Mouse (Mus musculus) cortical plate, adult 2 months (tissue): ENCODE data around the gene Arfgef2. TPM values are rescaled to one million over a fixed set of nuclear protein-coding genes. Genes with fewer than 3 reads are reported as not detected.

Experiments used
- H3K27ac ChIP-seq: fragments of 200-500 bp; 2 replicates; pipeline ENCODE4 v1.5.1; 2012; ENCODE audit warnings: low read length, control low read depth, inconsistent platforms; ENCODE audit not compliant: insufficient read depth
- H3K4me1 ChIP-seq: fragments of 200-500 bp; 2 replicates; pipeline ENCODE4 v1.6.1; 2011; ENCODE audit warnings: low read length; ENCODE audit not compliant: control insufficient read depth, insufficient read depth
- H3K4me3 ChIP-seq: fragments of 200-500 bp; 2 replicates; pipeline ENCODE4 v1.5.1; 2011; ENCODE audit warnings: mild to moderate bottlenecking, low read length, control low read depth; ENCODE audit not compliant: insufficient read depth
- CTCF ChIP-seq: fragments of 200-500 bp; IDR thresholded peaks from 2 replicates; pipeline ENCODE4 v1.5.1; 2011; ENCODE audit warnings: mild to moderate bottlenecking, control low read depth, low read length; ENCODE audit not compliant: insufficient read depth; ENCODE audit errors: extremely low read depth
- POLR2A ChIP-seq: fragments of 200-500 bp; IDR thresholded peaks from 2 replicates; pipeline ENCODE4 v1.6.1; 2011; ENCODE audit warnings: mild to moderate bottlenecking, low read length, control low read depth; ENCODE audit not compliant: insufficient read depth; ENCODE audit errors: extremely low read depth
- polyA plus RNA-seq: library from polyadenylated mRNA; depleted of rRNA; stranded (reverse); fragments of >200 nt; gene quantifications from 2 replicates; pipeline ENCODE4 v1.2.3, GENCODE M21; 2012; rRNA removed

Arfgef2 gene
- polyA plus RNA-seq, 1 experiment: 22.9 TPM

DNA sequence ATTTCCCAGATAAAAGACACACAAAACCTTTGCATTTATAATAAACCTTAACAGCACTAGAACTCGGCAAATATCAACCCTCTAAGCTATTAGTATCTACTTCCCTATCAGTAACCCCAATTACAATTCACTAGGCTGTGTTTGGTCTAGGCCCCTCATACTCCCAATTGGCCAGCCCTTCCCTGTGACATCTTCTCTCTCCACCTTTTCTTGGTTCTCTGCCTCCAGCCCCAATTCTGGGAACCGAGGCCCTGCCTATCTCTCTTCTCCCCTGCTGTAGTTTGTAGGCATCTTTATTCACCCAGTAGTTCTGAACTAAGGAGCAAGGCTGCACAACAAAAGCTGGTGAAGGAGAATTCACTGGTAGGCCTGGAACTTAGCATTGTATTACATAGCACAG, 118.6 kb downstream of the Arfgef2 start:
- no peak overlapping the region for H3K4me3 ChIP-seq
- H3K27ac ChIP-seq: no peak overlapping the region
- H3K4me1 ChIP-seq: no peaks in the 10 kb centered on the region
- TF ChIP-seq POLR2A (no peak), CTCF (no peak)

DNA sequence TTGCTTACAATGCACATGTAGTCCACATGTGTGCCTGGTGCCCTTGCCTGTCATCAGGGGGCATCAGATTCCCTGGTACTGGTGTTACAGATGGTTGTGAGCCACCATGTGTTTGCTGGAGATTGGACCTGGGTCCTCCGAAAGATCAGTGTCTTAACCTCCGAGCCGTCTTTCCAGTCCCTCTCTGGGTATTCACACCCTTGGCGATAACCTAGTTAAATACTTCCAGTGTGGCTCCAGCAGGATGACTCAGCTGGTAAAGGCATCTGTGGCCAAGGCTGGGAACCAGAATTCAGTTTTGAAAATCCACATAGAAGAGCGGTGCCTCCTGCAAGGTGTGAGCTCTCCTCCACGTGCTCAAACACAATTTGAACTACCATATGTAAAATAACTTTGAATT, 128.6 kb downstream of the Arfgef2 start:
- Histone ChIP-seq H3K4me3 (no peak overlapping the region), H3K27ac (no peak overlapping the region), H3K4me1 (peaks cover 3% of the 10 kb centered on the region)
- no peak for TF ChIP-seq CTCF
- no peak for TF ChIP-seq POLR2A

DNA sequence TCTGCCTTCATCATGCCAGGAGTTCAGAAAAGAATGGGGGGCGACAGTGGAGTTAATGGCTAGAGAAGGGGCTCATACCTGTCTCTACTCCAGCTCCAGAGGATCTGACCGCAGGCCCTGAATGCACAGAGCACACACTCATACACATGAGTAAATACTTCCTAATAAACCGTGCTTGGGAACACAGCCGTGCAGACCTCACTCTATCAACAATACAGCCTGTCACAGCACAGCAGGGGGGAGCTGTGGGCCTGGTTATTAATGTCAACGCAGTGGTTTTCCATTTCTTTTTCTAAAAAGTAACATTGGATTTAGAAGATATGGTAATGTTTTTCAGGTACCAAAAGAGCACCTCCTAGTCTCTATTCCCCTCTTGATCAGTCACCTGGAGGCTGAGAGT, 129.0 kb downstream of the Arfgef2 start:
- H3K27ac ChIP-seq: no peak overlapping the region
- TF ChIP-seq POLR2A (no peak), CTCF (no peak)

DNA sequence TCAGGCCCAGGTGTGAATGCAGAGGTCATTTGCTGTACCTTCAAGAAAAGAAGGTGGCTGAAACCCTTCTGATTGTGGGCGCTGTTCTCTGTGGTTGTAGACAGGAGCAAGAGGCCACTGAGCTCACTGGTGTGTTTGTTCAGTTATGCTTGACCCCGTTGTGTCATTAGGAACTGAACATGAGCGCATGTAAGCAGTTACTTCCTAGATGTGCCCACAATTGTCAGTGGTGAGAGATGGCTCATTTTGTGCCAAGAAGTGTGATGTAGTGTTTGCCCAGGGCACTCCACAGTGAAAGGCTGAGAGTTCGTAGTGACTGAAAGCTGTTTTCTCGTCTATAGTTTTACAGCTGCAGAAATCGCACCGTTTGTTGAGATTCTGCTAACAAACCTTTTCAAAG, 130.2 kb downstream of the Arfgef2 start:
- Histone ChIP-seq H3K27ac (no peak overlapping the region), H3K4me1 (peaks cover 3% of the 10 kb centered on the region), H3K4me3 (no peak overlapping the region)
- TF ChIP-seq POLR2A: no peak
- TF ChIP-seq CTCF: no peak

More for the DNA sequence above, 129.0 kb downstream of the Arfgef2 start:
- H3K4me3 ChIP-seq: no peak overlapping the region
- H3K4me1 ChIP-seq: peaks cover 3% of the 10 kb centered on the region

DNA sequence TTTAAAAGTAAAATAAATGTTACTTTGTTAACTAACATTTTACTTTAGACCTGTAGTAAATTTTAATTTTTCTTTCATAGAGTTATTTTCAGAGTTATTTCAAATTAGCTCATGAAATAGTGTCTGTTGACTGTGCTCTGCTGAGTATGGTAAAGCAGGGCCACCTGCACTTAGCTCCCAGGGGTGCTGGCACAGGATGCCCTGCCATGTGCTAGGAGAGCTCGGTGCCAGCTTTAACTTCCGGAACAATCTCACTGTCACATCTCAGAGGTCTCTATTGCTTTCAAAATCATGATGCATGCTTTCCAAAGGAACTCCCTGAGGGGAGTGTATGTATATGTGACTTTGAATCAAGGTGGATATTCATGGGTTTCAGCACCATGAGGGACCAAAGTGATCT, 130.8 kb downstream of the Arfgef2 start:
- TF ChIP-seq POLR2A (no peak), CTCF (no peak)
- peaks cover 3% of the 10 kb centered on the region for H3K4me1 ChIP-seq
- no peak overlapping the region for H3K4me3 ChIP-seq
- no peak overlapping the region for H3K27ac ChIP-seq

DNA sequence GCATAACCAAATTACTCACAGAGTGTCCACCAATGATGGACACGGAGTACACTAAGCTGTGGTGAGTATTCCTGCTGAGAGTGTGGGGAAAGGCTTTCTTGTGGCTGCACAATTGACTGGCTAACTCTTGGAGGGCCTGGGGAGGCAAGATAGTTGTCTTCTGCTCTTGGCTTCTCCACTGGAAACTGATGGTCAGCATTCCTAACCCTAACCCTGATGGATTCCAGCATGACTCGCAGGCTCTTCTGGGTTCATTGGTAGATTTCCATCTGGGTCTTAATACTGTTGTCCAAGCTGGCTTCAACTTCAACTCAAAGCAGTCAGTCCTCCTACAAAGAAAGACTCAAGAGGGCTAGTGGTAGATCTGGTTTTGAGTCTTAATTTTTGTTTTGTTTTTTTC, 137.8 kb downstream of the Arfgef2 start:
- TF ChIP-seq CTCF: no peak
- no peak for TF ChIP-seq POLR2A
- H3K4me3 ChIP-seq: no peak overlapping the region
- no peak overlapping the region for H3K27ac ChIP-seq
- H3K4me1 ChIP-seq: no peaks in the 10 kb centered on the region

DNA sequence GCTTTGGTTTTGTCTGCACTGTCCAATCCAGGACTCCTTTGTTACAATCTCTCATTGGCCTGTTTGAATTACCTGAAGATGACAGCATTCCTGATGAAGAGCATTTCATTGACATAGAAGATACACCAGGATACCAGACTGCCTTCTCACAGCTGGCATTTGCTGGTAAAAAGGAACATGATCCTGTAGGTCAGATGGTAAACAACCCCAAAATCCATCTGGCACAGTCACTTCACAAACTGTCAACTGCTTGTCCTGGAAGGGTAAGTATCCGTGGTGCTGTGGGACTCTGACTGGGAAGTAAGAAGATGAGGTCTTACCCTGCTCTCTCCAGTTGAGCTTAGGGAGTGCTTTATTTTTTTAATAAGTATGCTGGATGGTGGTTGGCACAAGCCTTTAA, 139.0 kb downstream of the Arfgef2 start:
- TF ChIP-seq POLR2A (no peak), CTCF (no peak)
- H3K4me3 ChIP-seq: no peak overlapping the region
- H3K27ac ChIP-seq: no peak overlapping the region
- H3K4me1 ChIP-seq: no peaks in the 10 kb centered on the region

DNA sequence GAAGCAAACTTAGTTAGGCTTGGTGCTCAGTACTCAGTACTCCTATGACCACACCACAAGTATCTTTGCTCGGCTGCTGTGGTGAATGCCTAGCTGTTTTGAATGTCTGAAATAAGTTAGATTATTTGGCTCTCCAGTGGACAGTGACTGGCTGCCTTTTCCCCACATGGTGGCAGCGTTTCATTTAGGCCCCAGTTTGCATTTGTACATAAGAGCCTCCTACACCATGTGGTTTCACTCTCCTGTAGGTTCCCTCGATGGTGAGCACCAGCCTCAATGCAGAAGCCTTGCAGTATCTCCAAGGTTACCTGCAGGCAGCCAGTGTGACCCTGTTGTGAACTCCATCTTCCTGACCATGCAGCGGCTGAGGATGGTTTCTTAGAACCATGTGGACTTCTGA, 140.1 kb downstream of the Arfgef2 start:
- Histone ChIP-seq H3K4me3 (no peak overlapping the region), H3K4me1 (no peaks in the 10 kb centered on the region), H3K27ac (no peak overlapping the region)
- TF ChIP-seq POLR2A (no peak), CTCF (no peak)

Other genes starting within 250 kb of the Arfgef2 start
- 81.9 and 83.3 TPM in 2 replicates for gene Prex1, start 91.8 kb upstream of the Arfgef2 start, polyA plus RNA-seq
- gene Trp53rkb, start 13.1 kb upstream of the Arfgef2 start, polyA plus RNA-seq: 6.9 and 8.6 TPM in 2 replicates
- gene Cse1l, start 100.5 kb downstream of the Arfgef2 start, polyA plus RNA-seq: 44.3 and 45.1 TPM in 2 replicates
- 52.1 and 54.4 TPM in 2 replicates for gene Stau1, start 190.7 kb downstream of the Arfgef2 start, polyA plus RNA-seq
- gene Ddx27, start 209.6 kb downstream of the Arfgef2 start, polyA plus RNA-seq: 34.9 and 35.6 TPM in 2 replicates